Comparison of ENCODE assay signal across 9 mouse cellular contexts in genomic region chr5:33430511-33431172, GRCm38 (mm10). TPM values are rescaled to one million over a fixed set of nuclear protein-coding genes. Genes with fewer than 3 reads are reported as not detected.
A peak's percentile ranks its signal among the peaks of the same experiment; 100 is the strongest.
DNase-seq lines count a peak whose midpoint lies in the region; ATAC-seq and TF ChIP-seq lines count a peak whose summit lies in the region.
"Had no signal": no experiment of that assay in that cellular context is flagged by ENCODE, and none has a peak within 500 bp of the region (broad histone marks: within the 10 kb centered on the region; RNA-seq: fewer than 3 reads in every experiment).

No protein-coding gene starts in this region.

- no peaks in the 10 kb centered on the region for H3K36me3 ChIP-seq in hindbrain, postnatal 0 days (ENCODE audit: insufficient read depth, low read length)
- no peaks in the 10 kb centered on the region for H3K36me3 ChIP-seq in neural tube, embryonic 11.5 days (ENCODE audit: control insufficient read depth, insufficient read depth, low read length)
- no peaks in the 10 kb centered on the region for H3K36me3 ChIP-seq in kidney, adult 2 months (ENCODE audit: control insufficient read depth, insufficient read depth, low read length)

- no peak for TF ChIP-seq CTCF in hindbrain, postnatal 0 days (IDR thresholded peaks at IDR 0.05; ENCODE audit: low read depth)
- TF ChIP-seq CTCF in kidney, adult 2 months (conservative IDR thresholded peaks at IDR 0.05; ENCODE audit: insufficient read depth, insufficient read length, low read depth, low read length) = no peak

- no peak overlapping the region for H3K27ac ChIP-seq in hindbrain, postnatal 0 days
- H3K27ac ChIP-seq in neural tube, embryonic 11.5 days (ENCODE audit: low read depth, low read length) = no peak overlapping the region
- H3K27ac ChIP-seq in kidney, adult 2 months (ENCODE audit: insufficient read depth, low read depth, low read length) = no peak overlapping the region

- ATAC-seq in hindbrain, postnatal 0 days = no peak
- ATAC-seq in neural tube, embryonic 11.5 days (ENCODE audit: insufficient read depth, low FRiP score, low TSS enrichment) = no peak

- peak; percentile 13 to 31 for DNase-seq in kidney, postnatal 4 days
- no peak for DNase-seq in kidney, adult 18-20 months
- DNase-seq in embryo, embryonic 9.5 days (ENCODE audit: extremely low spot score) = peak; percentile 22
- no peak for DNase-seq in hindbrain, postnatal 0 days (ENCODE audit: low spot score)
- DNase-seq in neural tube, embryonic 11.5 days (ENCODE audit: low spot score) = peak; percentile 36
- DNase-seq in thymus, postnatal 0 days (ENCODE audit: low spot score) = no peak
- no peak for DNase-seq in thymus, postnatal 10 days (ENCODE audit: low spot score in 2 of 2)
- DNase-seq in kidney, adult 2 months = no peak

- no peaks in the 10 kb centered on the region for H3K9me3 ChIP-seq in hindbrain, postnatal 0 days (ENCODE audit: low read length)
- no peaks in the 10 kb centered on the region for H3K9me3 ChIP-seq in neural tube, embryonic 11.5 days (ENCODE audit: control insufficient read depth, low read length)

- H3K4me1 ChIP-seq in hindbrain, postnatal 0 days (ENCODE audit: insufficient read depth, low read length) = no peaks in the 10 kb centered on the region; the same call in 1 of the 2 replicates
- peaks cover 17% of the 10 kb centered on the region for H3K4me1 ChIP-seq in neural tube, embryonic 11.5 days (ENCODE audit: control insufficient read depth, insufficient read depth, low read length)
- H3K4me1 ChIP-seq in kidney, adult 2 months (ENCODE audit: control insufficient read depth, insufficient read depth, low read length) = no peaks in the 10 kb centered on the region

- under 1% methylated on average over 55 of the region's 64 CpGs for WGBS in hindbrain, postnatal 0 days
- whole genome bisulfite sequencing in neural tube, embryonic 11.5 days = under 1% methylated on average over 58 of the region's 64 CpGs
- WGBS in kidney, adult 2 months = 1% methylated on average over 64 of the region's 64 CpGs

- peaks cover 62% of the 10 kb centered on the region for H3K27me3 ChIP-seq in hindbrain, postnatal 0 days (ENCODE audit: insufficient read depth, low read length)
- H3K27me3 ChIP-seq in neural tube, embryonic 11.5 days (ENCODE audit: control insufficient read depth, insufficient read depth, low read length) = peaks cover 80% of the 10 kb centered on the region
- peaks cover 5% of the 10 kb centered on the region for H3K27me3 ChIP-seq in kidney, adult 2 months (replicated peaks; ENCODE audit: control insufficient read depth, insufficient read depth, low read length)

- no peak for TF ChIP-seq POLR2A in kidney, adult 2 months (IDR thresholded peaks at IDR 0.05; ENCODE audit: low read depth, low read length)

- peak overlapping the region; percentile 19 for H3K4me3 ChIP-seq in hindbrain, postnatal 0 days (ENCODE audit: low read length)
- H3K4me3 ChIP-seq in neural tube, embryonic 11.5 days (ENCODE audit: low read depth, low read length) = peak overlapping the region; percentile 22
- H3K4me3 ChIP-seq in kidney, adult 2 months (ENCODE audit: insufficient read depth, low read depth, low read length) = no peak overlapping the region

- no peak overlapping the region for H3K9ac ChIP-seq in hindbrain, postnatal 0 days (replicated peaks; ENCODE audit: low read length)
- H3K9ac ChIP-seq in neural tube, embryonic 11.5 days (ENCODE audit: low read length) = no peak overlapping the region

- peak overlapping the region; percentile 30 for H3K4me2 ChIP-seq in hindbrain, postnatal 0 days (ENCODE audit: low read depth, low read length)
- peak overlapping the region; percentile 35 for H3K4me2 ChIP-seq in neural tube, embryonic 11.5 days (ENCODE audit: low read depth)

RNA-seq across cellular contexts. Expression of gene Nkx1-1, which starts 3.1 kb away (rescaled TPM):
- 6.5 and 7.8 TPM in 2 replicates for total RNA-seq in hindbrain, postnatal 0 days (2014; rRNA removed)
- 0.35 and 0.39 TPM in 2 replicates for polyA plus RNA-seq in hindbrain, postnatal 0 days (2015; fragmentation: Nextera tagmentation; extraction: Ambion mirVana)
- 0.59 and 1.2 TPM in 2 replicates for polyA plus RNA-seq in neural tube, embryonic 11.5 days (2014; fragmentation: Nextera tagmentation; extraction: Ambion mirVana)
- polyA plus RNA-seq in thymus, postnatal 0 days (2015; fragmentation: Nextera tagmentation; extraction: Ambion mirVana) = not detected in 2 replicates
- polyA plus RNA-seq in kidney, adult 2 months (2012; rRNA removed) = not detected in 2 replicates
- total RNA-seq: hematopoietic stem cell, adult 5-6 weeks had no signal

RNA-seq across cellular contexts. Expression of gene Uvssa, which starts 52.3 kb away (rescaled TPM):
- total RNA-seq in hindbrain, postnatal 0 days (2014; rRNA removed) = 7.7 and 8.7 TPM in 2 replicates
- 8.1 and 8.5 TPM in 2 replicates for polyA plus RNA-seq in hindbrain, postnatal 0 days (2015; fragmentation: Nextera tagmentation; extraction: Ambion mirVana)
- polyA plus RNA-seq in neural tube, embryonic 11.5 days (2014; fragmentation: Nextera tagmentation; extraction: Ambion mirVana) = 6.5 and 7.0 TPM in 2 replicates
- 7.2 and 10.4 TPM in 2 replicates for polyA plus RNA-seq in thymus, postnatal 0 days (2015; fragmentation: Nextera tagmentation; extraction: Ambion mirVana)
- 4.3 and 5.4 TPM in 2 replicates for polyA plus RNA-seq in kidney, adult 2 months (2012; rRNA removed)

Comparison
In these comparisons a context has a peak if more than half of its experiments do, and no peak if none do; other contexts are left out.
1. DNase-seq: peak in kidney, postnatal 4 days (2 of 2), embryo, embryonic 9.5 days (single experiment) and neural tube, embryonic 11.5 days (single experiment); none in kidney, adult 18-20 months (single experiment), hindbrain, postnatal 0 days (single experiment), thymus, postnatal 0 days (single experiment), thymus, postnatal 10 days (0 of 2) and kidney, adult 2 months (single experiment).